Mouse (Mus musculus) kidney, adult 2 months (tissue): Measurements from ENCODE around the gene Card14. TPM values are rescaled to one million over a fixed set of nuclear protein-coding genes. Genes with fewer than 3 reads are reported as not detected.

ENCODE experiments used
- DNase-seq: peaks from one replicate; pipeline ENCODE4 v3.0.0; 2021
- H3K27ac ChIP-seq: fragments of 200-500 bp; 2 replicates; pipeline ENCODE4 v1.5.1; 2012; ENCODE audit warnings: low read depth, low read length, control low read depth, inconsistent platforms; ENCODE audit not compliant: insufficient read depth
- H3K27me3 ChIP-seq: fragments of 200-500 bp; replicated peaks from 2 replicates; pipeline ENCODE4 v1.6.1; 2012; ENCODE audit warnings: mild to moderate bottlenecking, moderate library complexity, low read length, inconsistent platforms; ENCODE audit not compliant: control insufficient read depth, insufficient read depth
- H3K36me3 ChIP-seq: fragments of 200-500 bp; 2 replicates; pipeline ENCODE4 v1.6.1; 2012; ENCODE audit warnings: mild to moderate bottlenecking, moderate library complexity, low read length, inconsistent platforms; ENCODE audit not compliant: control insufficient read depth, insufficient read depth
- H3K4me1 ChIP-seq: fragments of 200-500 bp; 2 replicates; pipeline ENCODE4 v1.6.1; 2011; ENCODE audit warnings: low read length; ENCODE audit not compliant: control insufficient read depth, insufficient read depth
- H3K4me3 ChIP-seq: fragments of 200-500 bp; 2 replicates; pipeline ENCODE4 v1.5.1; 2011; ENCODE audit warnings: mild to moderate bottlenecking, low read depth, low read length, control low read depth; ENCODE audit not compliant: insufficient read depth
- CTCF ChIP-seq: fragments of 200-500 bp; conservative IDR thresholded peaks from 2 replicates; pipeline ENCODE4 v1.5.1; 2011; ENCODE audit warnings: low read depth, mild to moderate bottlenecking, control low read depth, low read length, moderate library complexity, mixed read lengths; ENCODE audit not compliant: insufficient read depth, insufficient read length
- POLR2A ChIP-seq: fragments of 200-500 bp; IDR thresholded peaks from one replicate; pipeline ENCODE4 v1.6.1; 2011; ENCODE audit warnings: low read depth, low read length, control low read depth
- WGBS: fragments of 180-500 bp; shearing (Covaris S2); methylation state at CpG from one replicate; pipeline ENCODE4 v1.1.7; 2018; 5-methylcytosine and 5-hydroxymethylcytosine counted together
- polyA plus RNA-seq: library from polyadenylated mRNA; depleted of rRNA; stranded (reverse); fragments of >200 nt; gene quantifications from 2 replicates; pipeline ENCODE4 v1.2.3, GENCODE M21; 2012

Gene Card14
- polyA plus RNA-seq, 1 experiment = 3.7 TPM

DNA sequence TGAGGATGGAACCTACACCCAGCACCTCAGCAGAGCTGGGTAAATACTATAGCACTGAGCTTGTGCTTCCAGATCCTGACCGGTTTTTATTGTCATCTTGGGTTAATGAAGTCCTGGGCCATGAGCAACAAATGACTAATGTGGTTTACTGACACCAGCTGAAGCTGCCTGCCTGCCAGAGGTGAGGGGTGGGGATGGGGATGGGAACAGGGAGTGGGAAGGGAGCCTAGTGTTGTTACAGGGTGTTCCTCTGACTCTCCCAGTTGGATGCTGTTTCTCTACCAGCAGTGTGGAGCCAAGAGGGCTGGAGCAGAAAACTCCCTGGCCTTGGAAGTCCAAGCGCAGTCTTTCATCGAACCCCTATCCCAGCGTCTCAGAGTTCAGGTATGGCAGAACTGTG, 9.2 kb downstream of the Card14 start:
- Histone ChIP-seq H3K36me3 (no peaks in the 10 kb centered on the region), H3K4me1 (no peaks in the 10 kb centered on the region; the same call in 1 of the 2 replicates), H3K27me3 (no peaks in the 10 kb centered on the region), H3K4me3 (no peak overlapping the region), H3K27ac (no peak overlapping the region)
- TF ChIP-seq CTCF (no peak), POLR2A (no peak)
- no peak for DNase-seq
- 82% methylated on average over 4 of the region's 4 CpGs for WGBS

DNA sequence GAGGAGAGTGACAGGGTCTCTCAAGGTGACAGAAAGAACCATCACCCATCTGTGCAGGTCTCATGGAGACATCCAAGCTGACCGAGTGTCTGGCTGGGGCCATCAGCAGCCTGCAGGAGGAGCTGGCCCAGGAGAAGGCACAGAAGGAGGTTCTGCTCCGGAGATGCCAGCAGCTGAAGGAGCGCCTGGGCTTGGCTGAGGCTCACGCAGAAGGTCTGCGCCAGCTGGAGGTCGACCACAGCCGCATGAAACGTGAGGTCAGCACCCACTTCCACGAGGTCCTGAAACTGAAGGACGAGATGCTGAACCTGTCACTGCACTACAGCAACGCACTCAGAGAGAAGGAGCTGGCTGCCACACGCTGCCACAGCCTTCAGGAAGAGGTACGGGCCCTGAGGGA, 15.0 kb downstream of the Card14 start:
- no peaks in the 10 kb centered on the region for H3K4me1 ChIP-seq
- H3K4me3 ChIP-seq = no peak overlapping the region
- no peak for DNase-seq
- WGBS = 72% methylated on average over 13 of the region's 13 CpGs
- H3K36me3 ChIP-seq = no peaks in the 10 kb centered on the region
- TF ChIP-seq CTCF (no peak), POLR2A (no peak)
- H3K27me3 ChIP-seq = no peaks in the 10 kb centered on the region
- no peak overlapping the region for H3K27ac ChIP-seq

DNA sequence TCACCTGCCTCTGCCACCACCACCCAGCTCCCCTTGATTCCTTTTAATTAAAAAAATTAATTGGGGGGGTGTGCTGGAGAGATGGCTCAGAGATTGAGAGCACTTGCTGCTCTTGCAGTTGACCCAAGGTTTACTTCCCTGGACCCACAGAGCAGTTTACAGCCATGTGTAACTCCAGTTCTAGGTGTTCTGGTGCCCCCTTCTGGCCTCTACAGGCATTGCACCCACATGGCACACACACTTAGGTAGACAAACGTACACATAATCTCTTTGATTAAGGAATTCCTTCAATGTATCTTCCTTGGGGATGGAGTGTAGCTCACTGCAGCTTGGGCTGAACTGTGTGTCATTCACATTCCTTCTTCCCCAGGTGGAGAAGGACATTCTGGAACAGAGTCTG, 17.5 kb downstream of the Card14 start:
- Histone ChIP-seq H3K36me3 (no peaks in the 10 kb centered on the region), H3K27ac (no peak overlapping the region), H3K4me1 (no peaks in the 10 kb centered on the region), H3K4me3 (no peak overlapping the region), H3K27me3 (no peaks in the 10 kb centered on the region)
- DNase-seq = no peak
- TF ChIP-seq POLR2A (no peak), CTCF (peak; percentile 28; the same call in 1 of the 2 replicates)
- 84% methylated on average over 1 of the region's 1 CpGs for WGBS

DNA sequence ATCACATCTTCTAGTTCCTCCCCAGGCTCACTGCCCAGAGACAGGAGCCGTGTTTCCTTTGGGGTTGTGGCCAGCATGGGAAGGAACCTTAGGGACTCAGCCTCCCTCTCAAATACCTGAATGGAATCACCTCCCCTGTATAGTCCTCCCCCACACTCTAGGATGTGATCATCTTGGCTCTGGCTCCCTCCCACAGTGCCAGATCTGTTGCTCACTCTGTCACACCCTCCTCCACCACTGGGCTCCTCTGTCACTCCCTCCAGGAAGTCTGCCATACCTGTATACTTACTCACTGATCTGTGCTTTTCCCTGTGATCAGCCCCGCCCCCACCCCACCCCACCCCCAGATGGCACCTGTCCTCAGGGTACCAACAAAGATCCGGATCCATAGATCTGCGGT, 23.0 kb downstream of the Card14 start:
- TF ChIP-seq CTCF (no peak), POLR2A (no peak)
- Histone ChIP-seq H3K27me3 (no peaks in the 10 kb centered on the region), H3K4me1 (no peaks in the 10 kb centered on the region), H3K4me3 (no peak overlapping the region), H3K27ac (no peak overlapping the region), H3K36me3 (no peaks in the 10 kb centered on the region)
- no peak for DNase-seq
- 63% methylated on average over 4 of the region's 4 CpGs for WGBS

DNA sequence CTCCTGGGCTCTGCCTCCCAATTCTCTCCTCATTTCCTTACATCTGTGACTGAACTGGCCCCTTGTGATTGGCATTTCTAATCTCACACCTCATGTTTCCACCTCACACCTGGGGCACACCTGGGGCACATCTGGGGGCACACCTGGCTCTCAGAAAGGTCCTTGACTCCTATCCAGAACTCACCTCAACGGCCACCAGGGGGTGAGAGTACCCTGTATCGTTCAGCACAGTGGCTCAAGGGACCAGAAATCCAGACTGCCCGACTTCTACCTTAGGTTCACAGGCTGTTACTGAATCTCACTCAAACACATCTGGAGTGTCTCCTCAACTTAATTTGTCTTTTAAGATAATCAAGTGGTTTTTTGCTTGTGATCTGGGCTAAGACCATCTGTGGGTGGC, 24.4 kb downstream of the Card14 start:
- no peak for DNase-seq
- Histone ChIP-seq H3K36me3 (no peaks in the 10 kb centered on the region), H3K27me3 (no peaks in the 10 kb centered on the region), H3K4me3 (no peak overlapping the region), H3K4me1 (no peaks in the 10 kb centered on the region), H3K27ac (no peak overlapping the region)
- WGBS = 31% methylated on average over 3 of the region's 3 CpGs
- no peak for TF ChIP-seq CTCF
- TF ChIP-seq POLR2A = no peak

DNA sequence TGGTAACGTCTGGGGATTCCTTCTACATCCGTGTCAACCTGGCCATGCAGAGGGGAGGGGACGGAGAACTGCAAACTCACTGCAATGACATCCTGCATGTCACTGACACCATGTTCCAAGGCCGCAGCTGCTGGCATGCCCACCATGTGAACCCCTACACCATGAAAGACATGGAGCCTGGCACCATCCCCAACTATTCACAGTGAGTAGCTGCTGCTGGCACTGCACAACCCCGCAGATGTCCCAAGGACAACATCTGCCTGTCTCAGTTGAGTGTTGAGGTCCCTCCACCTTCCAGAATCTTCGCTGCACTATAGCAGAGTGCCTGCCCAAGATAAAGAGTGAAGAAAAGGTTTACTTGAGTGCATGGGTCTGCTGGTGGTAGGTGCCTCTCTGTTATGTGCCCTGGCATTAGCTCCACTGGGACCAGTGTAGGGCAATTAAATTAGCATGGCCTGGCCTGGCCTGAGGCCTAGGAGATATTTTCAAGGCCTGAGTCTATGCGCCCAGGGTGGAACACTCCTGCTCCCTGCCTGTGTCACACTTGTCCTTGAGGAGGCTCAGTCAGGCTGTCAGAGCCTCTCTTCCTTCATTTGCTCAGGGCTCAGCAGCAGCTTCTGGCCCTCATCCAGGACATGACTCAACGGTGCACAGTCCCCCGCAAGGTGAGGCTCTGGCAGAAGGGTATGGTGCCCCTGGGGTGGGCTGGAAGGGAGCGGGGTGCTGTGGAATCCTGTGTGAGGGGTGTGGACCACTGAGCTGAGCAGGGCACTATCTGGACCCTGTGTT, 30.9 kb downstream of the Card14 start:
- Histone ChIP-seq H3K27ac (no peak overlapping the region), H3K4me1 (no peaks in the 10 kb centered on the region), H3K36me3 (no peaks in the 10 kb centered on the region), H3K27me3 (no peaks in the 10 kb centered on the region), H3K4me3 (no peak overlapping the region)
- WGBS = 79% methylated on average over 10 of the region's 10 CpGs
- no peak for DNase-seq
- TF ChIP-seq CTCF = no peak
- no peak for TF ChIP-seq POLR2A

DNA sequence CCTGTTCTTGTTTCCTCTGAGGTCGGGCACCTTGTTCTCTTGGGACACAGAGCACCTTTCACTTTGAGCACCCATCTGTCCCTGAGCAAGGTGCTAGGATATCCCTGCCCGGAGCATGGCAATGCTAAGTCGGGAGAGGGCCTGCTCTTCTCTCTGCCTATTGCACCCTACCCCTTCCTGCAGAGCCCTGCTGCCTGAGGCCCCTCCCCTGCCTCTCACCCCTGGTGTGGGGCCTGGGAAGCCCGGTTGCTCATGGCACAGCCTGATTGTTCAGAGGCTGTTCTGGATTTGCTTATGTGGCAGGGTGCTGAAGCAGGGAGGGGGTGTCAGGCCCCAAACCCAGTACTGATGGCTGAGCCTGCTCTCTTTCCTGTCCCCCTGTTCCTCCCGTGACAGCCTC, 31.6 kb downstream of the Card14 start:
- no peaks in the 10 kb centered on the region for H3K27me3 ChIP-seq
- H3K36me3 ChIP-seq = no peaks in the 10 kb centered on the region
- TF ChIP-seq CTCF (no peak), POLR2A (no peak)
- no peak overlapping the region for H3K27ac ChIP-seq
- H3K4me1 ChIP-seq = no peaks in the 10 kb centered on the region
- 48% methylated on average over 5 of the region's 5 CpGs for WGBS
- DNase-seq = no peak
- no peak overlapping the region for H3K4me3 ChIP-seq
